Mouse (Mus musculus): Measurements from ENCODE around the gene Arfrp1.

- TF ChIP-seq POLR2A (IDR thresholded peaks at IDR 0.05; ENCODE audit: extremely low read depth, insufficient read depth, low read length) (no peak), CTCF (IDR thresholded peaks at IDR 0.05; ENCODE audit: low read depth, low read length) (no peak)
Observed at GRCm38 (mm10) chr2:181413141-181413540, 47.9 kb upstream of the Arfrp1 start.
